ENCODE assay signal across 23 mouse cellular contexts in genomic region chr2:145213587-145213986, GRCm38 (mm10). TPM values are rescaled to one million over a fixed set of nuclear protein-coding genes. Genes with fewer than 3 reads are reported as not detected.
DNase-seq lines count a peak whose midpoint lies in the region; ATAC-seq and TF ChIP-seq lines count a peak whose summit lies in the region.
"Had no signal": no experiment of that assay in that cellular context is flagged by ENCODE, and none has a peak within 500 bp of the region (broad histone marks: within the 10 kb centered on the region; RNA-seq: fewer than 3 reads in every experiment).

No protein-coding gene starts in this region.

- no peaks in the 10 kb centered on the region for H3K36me3 ChIP-seq in heart, embryonic 10.5 days
- no peaks in the 10 kb centered on the region for H3K36me3 ChIP-seq in heart, embryonic 12.5 days
- H3K36me3 ChIP-seq: G1E had no signal

- no peaks in the 10 kb centered on the region for H3K9me3 ChIP-seq in heart, embryonic 10.5 days
- no peaks in the 10 kb centered on the region for H3K9me3 ChIP-seq in heart, embryonic 12.5 days (replicated peaks)

- H3K27me3 ChIP-seq in heart, embryonic 10.5 days (ENCODE audit: insufficient read depth, poor library complexity, severe bottlenecking), result no peaks in the 10 kb centered on the region
- no peaks in the 10 kb centered on the region for H3K27me3 ChIP-seq in heart, embryonic 12.5 days (replicated peaks)
- H3K27me3 ChIP-seq: CH12.LX, Patski had no signal

- no peak overlapping the region for H3K4me2 ChIP-seq in heart, embryonic 12.5 days

- H3K4me3 ChIP-seq in heart, embryonic 10.5 days, result no peak overlapping the region
- H3K4me3 ChIP-seq in heart, embryonic 12.5 days, result no peak overlapping the region
- no peak overlapping the region for H3K4me3 ChIP-seq in embryonic fibroblast, embryonic 13.5 days (ENCODE audit: insufficient read depth, low read length)

- no peak overlapping the region for H3K9ac ChIP-seq in heart, embryonic 12.5 days

- H3K27ac ChIP-seq in heart, embryonic 10.5 days, result no peak overlapping the region
- no peak overlapping the region for H3K27ac ChIP-seq in heart, embryonic 12.5 days (ENCODE audit: poor library complexity, severe bottlenecking)
- H3K27ac ChIP-seq in embryonic fibroblast, embryonic 13.5 days (ENCODE audit: insufficient read depth, low read length), result peak overlapping the region; percentile 58

- 92% methylated on average over 11 of the region's 11 CpGs for WGBS in heart, embryonic 10.5 days
- 90% methylated on average over 11 of the region's 11 CpGs for WGBS in heart, embryonic 12.5 days

- DNase-seq in heart, adult 11 months, result peak; percentile 77
- no peak for DNase-seq in heart, postnatal 36 days
- DNase-seq in heart, embryonic 10.5 days (ENCODE audit: low spot score), result peak; percentile 54
- no peak for DNase-seq in gastrocnemius, adult 18-20 months (ENCODE audit: low spot score)
- no peak for DNase-seq in cerebellum, adult 9-10 months
- DNase-seq: adrenal gland, adult 2 months; adrenal gland, adult 8-10 months; adrenal gland, postnatal 10 days; adrenal gland, postnatal 14 days; adrenal gland, postnatal 25 days; adrenal gland, postnatal 36 days; B cell, adult 2 months; cerebellum, adult 11 months; cerebellum, adult 11-12 months had no signal

- no peak for TF ChIP-seq CTCF in embryonic fibroblast, embryonic 13.5 days (IDR thresholded peaks at IDR 0.05; ENCODE audit: borderline replicate concordance, insufficient read depth, low read length)

- no peak for ATAC-seq in heart, embryonic 12.5 days (ENCODE audit: insufficient number of reproducible peaks, low FRiP score)
- 0 out of 2 replicates have a peak, but pooled peaks have one; percentile 1 for ATAC-seq in megakaryocyte progenitor cell, adult 5-6 weeks (replicated peaks; ENCODE audit: poor library complexity)
- ATAC-seq: activated CD4-positive, CD25-positive, alpha-beta regulatory T cell, adult 4 months; CD4-positive, CD25-positive, alpha-beta regulatory T cell, adult 4 months had no signal

- TF ChIP-seq POLR2A in embryonic fibroblast, embryonic 13.5 days (IDR thresholded peaks at IDR 0.05; ENCODE audit: low read depth, low read length), result no peak

- intact Hi-C loops in heart, postnatal 36 days (cut with DNase I), result no loop called here

- no peaks in the 10 kb centered on the region for H3K4me1 ChIP-seq in heart, embryonic 10.5 days
- H3K4me1 ChIP-seq in heart, embryonic 12.5 days (replicated peaks), result no peaks in the 10 kb centered on the region
- peaks cover 9% of the 10 kb centered on the region for H3K4me1 ChIP-seq in embryonic fibroblast, embryonic 13.5 days (ENCODE audit: control insufficient read depth, insufficient read depth, low read length)

RNA-seq across cellular contexts. Expression of gene Slc24a3, which starts 46.0 kb away (rescaled TPM):
- 1 to 10 TPM; 2.8 to 3.0 TPM for total RNA-seq in heart, postnatal 36 days (2021)
- 1.4 and 2.2 TPM in 2 replicates for polyA plus RNA-seq in heart, embryonic 10.5 days (2016; fragmentation: Nextera tagmentation; extraction: Ambion mirVana)
- 2.2 and 2.9 TPM in 2 replicates for polyA plus RNA-seq in heart, embryonic 12.5 days (2016; fragmentation: Nextera tagmentation; extraction: Ambion mirVana)
- polyA plus RNA-seq in embryonic fibroblast, embryonic 13.5 days (2011; ENCODE audit: insufficient read length, low read depth, missing spikeins), result 6.3 and 9.5 TPM in 2 replicates
- 1.5 and 2.1 TPM in 2 replicates for total RNA-seq in megakaryocyte progenitor cell, adult 5-6 weeks (2015)
- total RNA-seq in megakaryocyte progenitor cell, adult 5-6 weeks (2017), result 1.4 and 1.5 TPM in 2 replicates
- 1 to 10 TPM in 1 of 2 experiments, under 1 TPM in 1; 0.89 to 1.4 TPM for total RNA-seq in gastrocnemius, adult 18-20 months (2021)
- total RNA-seq: CH12.LX, MEL had no signal
- polyA plus RNA-seq: G1E had no signal

Comparison
In these comparisons a context has a peak if more than half of its experiments do, and no peak if none do; other contexts are left out.
1. DNase-seq: peak in heart, adult 11 months (single experiment) and heart, embryonic 10.5 days (single experiment); none in heart, postnatal 36 days (0 of 2), gastrocnemius, adult 18-20 months (single experiment) and cerebellum, adult 9-10 months (single experiment).